Mouse (Mus musculus): ENCODE measurements around the gene Tmem37.

Tmem37 gene

DNA sequence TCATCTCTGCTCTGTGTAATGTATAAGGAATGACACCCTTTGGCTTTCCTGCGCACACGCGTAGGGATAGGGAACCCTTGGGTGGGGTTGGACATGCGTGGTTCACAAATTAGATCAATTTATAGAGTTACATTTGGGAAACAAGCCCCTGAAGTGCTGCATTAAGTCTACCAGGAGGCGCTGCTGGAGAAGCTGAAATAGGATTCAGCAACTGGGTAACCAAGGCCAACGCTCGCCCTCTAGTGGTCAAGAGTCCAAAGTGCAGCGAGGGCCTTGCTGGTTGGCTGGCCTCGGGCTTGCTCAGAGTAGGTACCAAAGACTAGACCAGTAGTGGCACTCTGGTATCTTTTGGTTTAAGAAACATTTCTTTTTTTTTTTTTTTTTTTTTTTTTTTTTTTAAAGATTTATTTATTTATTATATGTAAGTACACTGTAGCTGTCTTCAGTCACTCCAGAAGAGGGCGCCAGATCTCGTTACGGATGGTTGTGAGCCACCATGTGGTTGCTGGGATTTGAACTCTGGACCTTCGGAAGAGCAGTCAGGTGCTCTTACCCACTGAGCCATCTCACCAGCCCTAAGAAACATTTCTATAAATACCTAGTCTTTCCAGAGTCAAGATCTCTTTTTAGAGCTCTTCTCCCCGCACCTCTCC is 19.7 kb upstream of the Tmem37 start:
- in situ Hi-C loops (cut with MboI, MseI), result loop anchor here (5.0 kb wide), 1 partner anchor 61 kb away; no protein-coding TSS in a partner anchor

DNA sequence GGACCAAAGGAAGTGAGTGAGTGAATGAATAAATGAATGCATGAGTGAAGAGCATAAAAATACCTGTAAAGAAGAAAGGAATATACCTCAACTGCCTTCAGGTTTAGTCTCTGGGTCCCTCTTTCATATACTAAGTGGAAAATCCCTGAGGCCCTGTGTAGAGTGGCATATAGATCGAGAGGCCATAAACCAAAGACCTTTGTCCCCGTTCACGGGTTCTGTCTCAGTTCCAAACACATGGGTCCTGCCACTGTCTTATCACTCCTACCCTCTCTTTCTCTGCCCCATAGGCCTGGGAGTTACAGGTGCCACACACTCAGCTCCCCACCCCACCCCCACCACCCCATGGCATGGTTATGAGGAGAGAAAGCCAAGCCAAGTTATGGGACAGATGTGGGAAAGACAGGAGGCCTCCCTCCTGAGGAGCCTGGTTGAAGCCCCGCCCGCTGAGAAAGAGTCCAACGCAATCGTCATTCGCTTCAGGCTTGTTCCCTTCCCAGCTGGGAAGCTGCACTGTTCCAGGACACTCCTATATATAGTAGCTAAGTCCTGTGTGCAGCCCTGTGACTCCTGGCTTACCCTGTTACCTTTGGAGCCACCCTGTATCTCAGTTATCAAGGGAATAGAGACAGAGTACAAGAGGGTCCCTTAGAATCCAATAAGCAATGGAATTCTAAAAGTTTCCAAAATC is 17.2 kb upstream of the Tmem37 start:
- in situ Hi-C loops (cut with MboI, MseI), result loop anchor here (5.0 kb wide), 1 partner anchor 59 kb away; no protein-coding TSS in a partner anchor

DNA sequence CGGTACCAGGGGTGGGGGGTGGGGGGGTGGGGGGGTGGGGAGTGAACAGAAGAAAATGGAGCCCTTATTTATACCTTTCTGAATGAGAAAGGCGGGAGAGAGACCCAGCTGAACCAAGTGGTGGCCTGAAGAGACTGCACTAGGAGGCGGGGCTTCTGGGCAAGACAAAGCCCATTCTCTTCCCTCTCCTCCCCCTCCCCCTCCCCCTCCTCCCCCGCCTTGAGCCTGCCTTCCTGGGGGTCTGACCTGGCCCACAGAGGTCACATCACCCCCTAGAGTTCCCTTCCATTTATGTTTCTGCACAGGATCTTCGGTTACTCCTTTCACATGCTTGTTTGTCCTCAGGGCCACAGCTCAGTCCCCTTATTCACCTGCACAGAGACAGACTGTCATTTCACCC is 15.3 kb upstream of the Tmem37 start:
- in situ Hi-C loops (cut with MboI, MseI), result no loop called here

DNA sequence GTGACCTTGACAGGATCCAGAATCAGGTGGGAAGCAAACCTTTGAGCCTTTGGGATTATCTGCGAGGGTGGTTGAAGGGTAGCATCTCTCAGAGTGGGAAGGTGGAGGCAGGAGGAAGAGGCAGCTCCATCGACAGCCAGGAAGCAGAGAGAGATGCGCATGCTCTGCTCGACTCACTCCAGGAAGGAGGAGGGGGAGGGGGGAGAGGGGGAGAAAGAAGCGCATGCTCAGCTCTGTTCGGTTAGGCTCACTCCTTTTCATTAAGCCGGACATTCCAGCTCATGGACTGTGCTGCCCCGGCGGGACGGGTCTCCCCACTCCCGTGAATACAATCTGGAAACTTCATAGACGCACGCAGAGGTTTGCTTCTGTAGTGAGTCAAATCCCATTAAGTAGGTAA is 12.8 kb upstream of the Tmem37 start:
- in situ Hi-C loops (cut with MboI, MseI), result no loop called here

DNA sequence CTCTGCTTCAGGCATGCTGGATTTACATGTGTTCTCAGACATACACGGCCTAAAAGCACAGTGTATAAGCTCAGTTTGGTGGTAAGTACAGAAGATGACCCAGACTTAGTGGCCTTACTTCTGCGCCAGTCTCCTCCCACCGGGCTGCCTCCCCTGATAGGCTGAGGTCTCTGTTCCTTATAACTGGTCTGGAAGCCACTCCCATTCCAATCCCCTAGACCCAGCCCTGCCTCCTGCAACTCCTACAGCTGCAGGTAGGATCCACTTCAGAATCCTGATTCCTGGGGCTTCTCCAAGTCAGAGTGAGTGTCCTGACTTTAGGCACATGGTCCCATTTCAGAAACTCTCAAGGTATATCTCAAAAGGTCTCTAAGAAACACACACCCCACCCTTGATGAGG is 11.8 kb upstream of the Tmem37 start:
- in situ Hi-C loops (cut with MboI, MseI), result no loop called here

DNA sequence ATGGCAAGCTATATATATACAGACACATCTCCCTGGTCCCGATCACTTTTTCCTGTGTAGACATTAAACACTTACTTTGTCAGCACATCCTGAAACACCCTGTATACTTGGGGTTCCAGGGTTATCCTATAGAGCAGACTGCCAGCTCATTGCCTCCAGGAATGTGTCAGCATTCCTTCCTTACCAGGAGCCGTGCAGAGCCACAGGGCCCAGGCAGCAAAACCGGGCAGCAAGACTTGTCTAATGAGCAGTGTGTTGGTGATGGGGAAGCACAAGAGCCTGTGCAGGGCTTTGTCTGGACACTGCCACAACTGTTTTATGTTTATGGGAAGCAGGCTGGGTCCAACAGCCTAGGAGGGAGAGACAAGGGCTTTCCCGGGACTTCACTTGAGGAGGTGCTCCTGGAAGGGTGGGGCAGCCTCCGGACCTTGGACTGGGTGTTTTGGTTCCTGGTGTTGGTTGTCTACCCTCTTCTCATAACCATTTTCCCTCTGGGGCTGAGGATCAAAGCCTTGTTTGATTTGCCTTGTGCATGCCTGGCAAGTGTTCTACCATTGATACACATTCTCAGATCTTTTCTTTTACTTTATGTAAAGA is 10.1 kb upstream of the Tmem37 start:
- in situ Hi-C loops (cut with MboI, MseI), result no loop called here

DNA sequence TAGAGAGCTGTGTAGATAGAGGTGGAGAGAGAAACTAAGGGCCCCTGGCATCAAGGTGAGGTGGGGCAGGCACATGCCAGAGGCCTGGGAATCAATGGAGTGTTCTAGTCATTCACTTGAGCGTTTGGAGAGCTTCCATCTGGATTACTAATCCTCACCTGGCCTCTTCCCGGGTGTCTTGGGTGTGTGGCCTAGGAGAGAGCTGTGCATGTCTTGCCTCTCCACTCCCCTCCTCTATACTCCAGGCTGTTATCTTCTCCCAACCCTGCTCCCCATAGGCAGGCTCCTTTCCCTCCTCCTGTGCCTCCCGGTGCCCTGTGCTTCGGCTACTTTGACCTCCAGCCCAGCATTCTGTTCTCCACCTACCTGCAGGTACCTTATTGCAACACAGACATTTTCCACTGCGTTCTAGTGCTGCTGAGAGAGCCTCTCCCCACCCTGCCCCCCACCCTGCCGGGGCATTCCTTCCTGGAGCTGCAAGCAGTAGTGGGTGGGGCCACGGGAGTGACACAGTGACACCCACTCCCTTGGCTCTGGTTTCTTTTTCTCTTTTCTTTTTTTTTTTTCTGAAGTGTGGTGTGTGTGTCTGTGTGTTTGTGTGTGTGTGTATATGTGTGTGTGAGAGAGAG is 9.2 kb upstream of the Tmem37 start:
- in situ Hi-C loops (cut with MboI, MseI), result no loop called here

DNA sequence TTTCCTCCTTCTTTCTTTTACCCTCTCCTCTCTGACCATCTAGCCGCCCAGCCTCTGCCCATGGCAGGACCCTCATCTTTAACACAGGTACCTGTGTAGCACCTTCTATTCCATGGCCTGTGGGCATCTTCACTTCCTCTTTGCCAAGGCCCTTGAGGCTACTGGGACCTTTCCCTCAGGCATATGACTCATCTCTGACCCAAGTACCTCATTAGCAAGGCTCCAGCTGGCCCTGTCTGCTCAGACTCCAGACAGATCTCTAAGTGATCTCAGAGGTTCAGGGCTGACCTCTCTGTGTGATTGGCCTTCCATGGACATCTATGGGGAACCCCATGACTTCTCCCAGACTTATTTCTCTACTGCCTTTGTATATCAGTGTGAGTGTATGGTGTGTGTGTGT is 6.8 kb upstream of the Tmem37 start:
- in situ Hi-C loops (cut with MboI, MseI), result no loop called here

DNA sequence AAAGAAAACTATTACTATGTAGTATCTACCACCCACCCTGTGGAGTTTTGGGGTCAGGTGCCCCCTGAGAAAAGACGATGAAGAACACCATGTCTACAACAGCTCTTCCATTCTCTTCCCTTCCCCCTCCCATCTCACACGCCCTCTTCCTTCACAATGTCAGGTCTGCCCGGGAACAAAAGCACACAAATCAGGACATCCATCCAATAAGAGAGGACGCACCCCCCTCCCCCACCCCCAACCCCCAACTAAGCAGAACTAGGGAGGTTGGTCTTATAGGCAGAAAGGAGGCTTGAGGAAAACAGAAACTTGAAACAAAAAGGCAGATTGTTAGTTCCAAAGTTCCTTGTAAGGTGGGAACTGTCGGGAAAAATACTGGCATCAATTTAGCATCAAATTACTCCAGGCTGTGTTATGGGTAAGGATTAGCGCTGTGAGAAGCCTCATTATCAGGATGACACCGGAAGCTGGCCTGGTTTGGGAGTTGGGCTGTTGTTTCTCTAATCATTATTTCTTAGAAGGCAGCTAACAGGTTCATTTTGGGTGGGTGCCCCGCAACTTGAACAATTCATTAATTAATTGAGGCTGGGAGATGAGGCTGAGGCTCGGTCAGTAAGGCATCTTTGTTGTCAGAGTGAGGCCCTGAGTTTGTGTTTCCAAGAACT is 4.0 kb upstream of the Tmem37 start:
- in situ Hi-C loops (cut with MboI, MseI), result no loop called here

DNA sequence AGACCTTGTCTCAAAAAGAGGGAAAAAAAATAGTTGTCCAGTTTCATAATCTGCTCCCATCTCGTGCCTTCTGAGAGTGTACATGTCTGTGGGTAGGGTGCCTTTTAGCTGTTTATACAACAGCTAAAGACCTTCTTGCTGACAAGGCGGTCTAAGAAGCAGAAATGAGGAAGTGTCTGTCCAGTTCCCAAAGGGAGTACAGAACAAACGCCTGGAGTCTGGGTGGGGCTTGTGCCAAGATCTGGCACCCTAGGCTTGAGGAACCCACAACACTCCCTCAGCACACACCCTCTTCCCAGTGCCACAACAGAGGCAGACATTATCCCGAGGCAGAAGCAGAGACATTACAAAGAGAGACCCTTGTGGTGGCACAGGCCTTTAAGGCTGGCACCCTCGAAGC is 1.6 kb upstream of the Tmem37 start:
- in situ Hi-C loops (cut with MboI, MseI), result no loop called here

DNA sequence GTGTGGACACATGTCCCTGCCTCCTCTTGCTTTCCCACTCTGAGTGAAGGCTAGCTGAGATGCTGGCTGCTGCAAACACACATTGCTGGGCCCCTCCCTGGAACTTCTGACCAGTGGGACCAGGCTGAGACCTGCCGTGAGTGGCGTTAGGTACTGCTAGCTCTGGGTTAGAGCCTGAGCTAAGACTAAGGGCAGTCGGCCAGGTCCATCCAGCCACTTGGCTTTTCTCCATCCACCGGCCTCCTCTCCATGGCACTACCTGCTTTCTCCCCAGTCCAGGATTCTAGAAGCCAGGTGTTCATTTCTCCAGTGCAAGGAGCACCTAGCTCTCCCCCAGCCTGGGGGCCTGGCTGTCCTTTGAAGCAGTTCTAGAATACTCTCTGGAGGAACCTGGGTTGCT is 1.1 kb upstream of the Tmem37 start:
- in situ Hi-C loops (cut with MboI, MseI), result no loop called here

DNA sequence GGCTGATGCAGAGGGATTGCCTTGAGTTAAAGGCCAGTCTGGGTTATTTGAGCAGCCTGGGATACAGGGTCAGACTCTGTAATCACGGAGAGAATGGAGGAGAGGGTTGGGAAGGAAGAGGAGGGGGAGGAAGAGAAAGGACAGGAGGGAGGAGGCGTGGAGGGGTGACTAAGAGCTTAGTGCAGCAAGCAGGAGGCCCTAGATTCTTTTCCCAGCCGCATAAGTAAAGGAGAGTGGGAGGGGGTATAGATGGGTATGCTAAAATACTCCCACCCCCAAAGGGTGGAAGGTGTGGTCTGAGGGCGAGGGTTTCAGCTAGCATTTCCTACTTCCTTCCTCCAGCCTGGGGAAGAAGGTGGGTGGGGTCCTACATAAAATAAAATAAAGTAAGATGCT is 431 bp upstream of the Tmem37 start:
- in situ Hi-C loops (cut with MboI, MseI), result no loop called here

DNA sequence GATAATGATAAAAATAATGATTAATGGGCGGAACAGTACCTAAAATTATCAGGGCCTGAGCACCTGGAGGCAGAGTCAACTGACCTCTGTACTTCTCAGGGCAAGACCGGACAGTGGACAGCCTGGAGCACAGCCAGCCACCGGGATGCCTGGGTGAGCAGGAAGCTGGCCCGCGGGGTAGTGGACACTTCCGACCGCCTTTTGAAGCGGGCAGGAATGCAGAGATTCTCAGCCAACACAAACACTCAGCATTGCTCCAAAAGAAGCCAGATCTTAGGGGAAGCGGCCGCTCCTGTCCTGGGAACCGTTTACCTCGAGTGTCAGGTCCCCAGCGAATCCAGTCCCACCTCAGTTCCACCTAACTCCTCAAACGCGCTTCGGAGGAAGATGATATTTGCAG is 974 bp downstream of the Tmem37 start:
- in situ Hi-C loops (cut with MboI, MseI), result no loop called here

DNA sequence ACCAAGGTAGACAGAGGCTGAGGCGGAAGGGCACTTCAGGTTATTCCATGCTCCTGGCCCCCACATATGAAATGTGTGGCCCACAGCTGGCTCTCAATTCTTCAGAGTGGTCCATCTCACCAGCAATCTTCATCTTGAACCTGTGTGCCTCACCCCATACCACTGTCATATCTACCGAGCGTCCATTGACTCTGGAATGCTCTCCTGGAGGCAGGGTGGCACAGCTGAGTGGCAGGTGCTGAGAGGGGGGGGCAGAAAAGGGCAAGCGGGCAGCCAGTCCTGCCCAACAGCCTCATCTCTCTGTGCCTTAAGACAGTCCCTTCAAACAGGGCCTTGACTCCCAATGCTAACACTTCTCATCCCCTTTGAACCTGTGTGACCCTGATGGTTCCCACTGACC is 2.7 kb downstream of the Tmem37 start:
- in situ Hi-C loops (cut with MboI, MseI), result no loop called here

DNA sequence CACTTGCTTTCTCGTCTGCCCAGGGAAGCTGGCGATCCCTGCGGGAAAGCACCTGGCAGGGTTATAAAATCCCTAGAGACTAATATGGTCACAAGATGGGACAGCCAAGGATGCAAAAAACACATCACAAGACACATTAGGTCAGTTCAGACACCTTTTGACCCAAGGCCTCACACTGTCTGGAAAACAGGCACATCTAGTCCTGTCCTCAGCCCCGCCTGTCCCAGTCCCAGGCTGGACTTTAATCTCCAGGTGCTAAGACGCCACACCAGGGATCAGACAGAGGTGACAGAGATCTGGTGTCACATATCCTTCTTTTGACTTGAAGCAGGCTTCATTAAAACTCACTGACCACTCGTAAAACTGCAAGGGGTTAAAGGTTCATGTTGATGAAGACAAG is 3.7 kb downstream of the Tmem37 start:
- in situ Hi-C loops (cut with MboI, MseI), result no loop called here

DNA sequence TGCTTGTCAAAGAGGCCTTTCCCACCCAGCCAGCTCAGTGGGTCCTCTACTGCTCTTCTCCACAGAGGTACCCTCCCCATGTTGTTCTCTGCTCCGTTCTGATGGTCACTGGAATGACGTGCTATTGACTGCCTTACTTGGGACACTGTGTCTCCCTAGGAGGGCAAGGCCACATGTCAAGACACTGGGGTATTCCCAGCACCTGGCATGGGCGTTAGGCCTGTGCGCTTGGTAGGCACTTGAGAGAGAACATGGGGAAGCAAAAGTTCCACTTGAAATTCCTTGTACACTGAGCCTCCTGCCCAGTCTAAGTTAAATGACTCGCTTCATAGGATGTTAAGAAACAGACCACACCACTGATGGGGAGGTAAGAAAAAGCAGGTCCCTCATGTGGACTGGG is 4.8 kb downstream of the Tmem37 start:
- in situ Hi-C loops (cut with MboI, MseI), result no loop called here

DNA sequence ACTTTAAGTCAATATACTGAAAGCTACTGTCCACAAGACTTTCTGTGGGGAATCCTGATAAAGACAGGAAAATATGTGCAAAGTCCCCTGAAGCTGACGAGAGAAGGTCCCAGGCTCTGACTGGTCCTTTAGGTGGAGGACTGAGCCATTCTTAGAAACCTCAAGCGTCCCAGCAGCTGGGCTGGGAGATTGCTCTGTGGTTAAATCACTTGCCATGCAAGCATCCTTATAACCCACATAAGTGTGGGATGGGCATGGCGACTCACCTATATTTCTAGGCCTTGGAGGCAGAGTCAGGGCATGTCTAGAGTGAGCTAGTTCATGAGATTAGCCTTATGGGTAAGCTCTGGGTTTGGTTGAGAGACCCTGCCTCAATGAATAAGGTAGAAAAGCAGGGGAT is 7.2 kb downstream of the Tmem37 start:
- in situ Hi-C loops (cut with MboI, MseI), result no loop called here

DNA sequence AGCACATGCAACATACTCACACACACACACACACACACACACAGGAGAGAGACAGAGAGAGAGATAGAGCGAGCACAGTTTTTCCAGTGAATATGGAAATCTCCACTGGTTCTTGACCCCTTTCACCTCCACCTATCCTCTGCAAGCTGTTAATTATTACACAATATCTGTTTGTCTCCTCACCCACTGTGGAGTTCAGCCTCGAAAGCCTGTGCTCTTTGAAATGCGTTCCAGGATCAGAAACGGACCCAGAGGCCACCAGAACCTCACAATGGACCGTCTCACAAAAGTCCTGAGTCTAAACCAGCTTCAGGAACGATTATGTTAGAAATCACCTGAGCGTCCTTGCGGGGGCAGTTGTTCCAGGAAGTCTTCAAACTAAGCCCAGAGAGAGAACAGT is 7.7 kb downstream of the Tmem37 start:
- in situ Hi-C loops (cut with MboI, MseI), result no loop called here

DNA sequence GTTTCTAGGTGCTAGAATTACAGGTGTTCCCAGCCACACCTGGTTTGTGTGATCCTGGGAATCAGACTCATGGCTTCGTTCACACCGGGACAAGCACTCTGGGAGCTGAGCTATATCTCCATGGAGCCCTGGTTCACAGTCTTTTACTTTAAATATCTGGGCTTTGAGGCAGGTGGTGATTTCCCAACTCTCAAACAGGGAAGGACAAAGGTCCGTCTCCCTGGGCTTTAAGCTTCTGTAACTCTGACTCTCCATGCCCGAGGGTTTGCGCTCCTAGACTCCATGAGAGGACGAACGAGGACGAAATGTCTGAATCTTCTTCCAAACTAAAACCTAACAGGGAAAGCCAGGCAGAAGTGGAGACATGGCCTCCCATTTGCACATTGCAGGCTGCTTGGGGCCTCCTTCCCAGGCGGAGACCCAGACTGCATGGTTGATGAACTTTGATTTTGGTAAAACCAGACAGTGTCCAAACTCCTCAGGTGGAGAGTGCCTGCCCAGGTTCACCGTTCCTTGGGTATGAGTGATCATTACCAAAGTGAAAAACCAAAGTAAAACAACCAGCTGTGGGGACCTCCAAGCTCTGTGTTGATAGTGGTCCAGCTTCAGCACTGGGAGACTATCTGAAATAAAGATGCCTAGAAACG is 9.7 kb downstream of the Tmem37 start:
- in situ Hi-C loops (cut with MboI, MseI), result no loop called here

DNA sequence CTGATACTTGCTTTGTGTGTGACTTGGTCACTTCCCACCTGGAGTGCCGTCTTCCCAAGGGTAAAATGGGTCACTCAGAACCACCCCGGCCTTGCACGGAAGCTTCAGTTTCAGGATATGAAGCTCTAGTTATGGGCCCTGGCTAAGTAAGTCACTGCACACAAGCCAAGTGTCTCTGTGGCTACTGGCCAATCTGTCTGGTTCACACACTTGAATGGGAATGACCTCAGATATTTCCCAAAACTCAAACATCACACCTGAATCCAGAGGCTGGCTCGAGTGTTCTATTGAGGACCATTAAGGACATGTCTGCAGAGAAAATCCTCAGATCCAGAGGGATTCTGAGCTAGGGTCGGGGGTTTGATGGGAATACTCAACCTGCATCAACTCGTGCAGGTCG is 11.6 kb downstream of the Tmem37 start:
- in situ Hi-C loops (cut with MboI, MseI), result no loop called here

DNA sequence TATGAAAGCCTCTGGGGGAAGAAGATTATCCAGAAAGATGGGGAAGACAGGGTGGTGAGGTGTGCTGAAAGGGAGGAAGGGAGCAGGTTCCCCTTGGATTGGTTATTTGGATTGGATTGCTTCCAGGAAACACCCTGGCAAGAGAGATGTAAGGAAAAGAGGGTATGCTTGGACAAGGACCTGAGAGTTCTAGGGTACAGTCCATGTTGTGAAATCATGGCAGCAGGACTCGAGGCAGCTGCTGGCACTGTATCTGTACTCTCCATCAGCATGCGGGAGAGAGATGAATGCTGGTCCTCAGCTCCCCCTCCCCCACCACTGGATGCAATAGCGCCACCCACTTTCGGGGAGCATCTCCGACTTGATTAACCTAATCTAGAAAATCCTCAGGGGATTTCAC is 13.2 kb downstream of the Tmem37 start:
- in situ Hi-C loops (cut with MboI, MseI), result no loop called here
